Mouse (Mus musculus): ENCODE measurements around the gene Myh14.

DNA sequence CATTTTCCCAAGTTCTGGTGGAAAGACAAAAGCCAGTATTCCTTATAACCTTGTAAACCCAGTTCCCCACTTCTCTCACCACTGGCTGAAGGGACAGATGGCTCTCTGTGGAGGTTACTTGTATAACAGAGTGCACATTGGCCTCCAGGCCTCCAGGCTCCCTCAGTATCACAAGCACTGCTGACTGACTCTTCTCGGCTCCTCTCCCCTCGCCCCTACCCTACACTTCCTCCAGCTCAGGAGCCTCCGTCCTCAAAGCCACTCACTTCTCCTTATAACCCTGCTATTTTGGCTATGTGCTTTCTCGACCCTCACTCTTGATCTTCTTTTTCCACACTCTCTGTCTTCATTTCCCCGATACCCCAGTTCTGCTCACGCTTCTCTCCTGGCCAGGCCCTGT lies 105.2 kb downstream of the Myh14 start:
- TF ChIP-seq CTCF (conservative IDR thresholded peaks at IDR 0.05; ENCODE audit: low read length) (no peak), NANOG (IDR thresholded peaks at IDR 0.05; ENCODE audit: borderline replicate concordance, low read length) (no peak)

All from E14TG2a.4 (cell line).